Mouse (Mus musculus): ENCODE results near the gene Cnksr2. TPM values are rescaled to one million over a fixed set of nuclear protein-coding genes. Genes with fewer than 3 reads are reported as not detected.

The Cnksr2 gene
- 5.5 TPM in 2 replicates for polyA plus RNA-seq (2012; rRNA removed)

DNA sequence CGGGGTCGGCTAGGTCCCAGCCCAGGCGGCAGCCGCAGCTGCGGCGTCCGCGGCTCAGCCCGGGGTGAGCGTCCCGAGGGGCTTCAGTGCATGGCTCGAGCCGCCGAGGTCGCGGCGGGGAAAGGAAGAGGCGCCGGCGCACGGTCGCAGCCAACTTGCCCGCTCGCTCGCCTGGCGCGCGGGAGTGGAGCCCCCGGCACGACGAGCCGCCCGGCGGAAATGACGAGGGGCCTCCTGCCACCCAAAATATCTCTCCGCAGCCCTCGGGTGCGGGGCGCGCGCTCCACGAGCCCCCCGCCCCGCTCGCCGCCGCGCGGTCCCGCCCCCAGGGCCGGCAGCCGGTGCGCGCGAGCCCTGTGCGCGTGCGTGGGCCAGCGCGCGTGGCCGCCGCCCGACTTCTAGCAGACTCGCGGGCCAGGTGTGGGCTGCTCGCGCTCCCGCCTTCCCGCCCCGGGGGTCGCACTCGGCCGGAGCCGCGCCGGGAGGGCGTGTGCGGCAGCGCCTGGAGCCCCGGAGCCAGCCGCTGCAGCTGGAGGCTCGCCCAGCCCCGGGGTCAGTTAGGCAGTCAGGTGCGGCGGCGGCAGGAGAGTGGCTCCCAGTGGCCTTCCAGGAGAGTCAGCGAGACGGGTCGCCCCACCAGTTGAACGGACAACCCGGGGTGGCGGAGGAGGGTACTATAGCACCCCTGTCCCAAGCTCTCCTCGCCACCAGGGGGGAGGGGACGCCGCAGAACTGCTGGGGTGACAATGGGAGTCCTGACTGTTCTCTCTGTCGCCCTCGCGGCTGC is at the start of gene Cnksr2:
TSS of gene Cnksr2 (minus strand) at position 238 of the 787 bp plus-strand sequence.

DNA sequence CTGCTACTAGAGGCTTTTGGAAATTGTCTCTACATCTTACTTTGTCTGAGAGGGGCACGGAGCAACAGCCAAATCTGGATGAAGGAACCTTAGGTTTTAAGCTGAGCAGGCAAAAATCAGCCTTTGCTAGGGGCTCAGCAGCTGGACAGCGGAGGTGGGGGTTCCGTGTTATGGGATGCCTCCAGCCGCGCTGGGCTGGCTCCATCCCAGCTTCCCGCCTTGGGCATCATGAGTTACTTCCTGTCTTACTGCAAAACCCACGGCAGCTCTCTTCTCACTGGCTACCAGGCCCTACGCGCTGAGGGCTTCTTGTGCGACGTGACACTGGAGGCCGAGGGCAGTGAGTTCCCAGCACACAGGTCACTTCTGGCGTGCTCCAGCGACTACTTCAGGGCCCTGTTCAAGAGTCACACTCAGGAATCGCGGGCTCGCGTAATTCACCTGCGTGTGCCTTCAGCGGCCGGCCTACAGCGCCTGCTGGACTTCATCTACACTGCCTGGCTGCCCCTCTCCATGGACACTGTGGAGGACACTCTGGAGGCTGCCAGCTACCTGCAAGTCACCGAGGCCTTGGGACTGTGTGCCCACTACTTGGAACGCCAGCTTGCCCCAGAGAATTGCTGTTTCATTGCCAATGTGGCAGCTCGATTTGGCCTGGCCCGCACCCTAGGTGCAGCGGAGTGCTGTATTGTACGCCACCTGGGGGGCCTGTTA is 224.7 kb downstream of the Cnksr2 start, which contains the start of gene Klhl34:
TSS of gene Klhl34 (plus strand) at position 229 of the 714 bp plus-strand sequence.

Other genes starting within 250 kb of the Cnksr2 start
- 0.04 TPM in 1 of 2 replicates, not detected in the other for gene Klhl34, start 224.9 kb downstream of the Cnksr2 start, polyA plus RNA-seq (2012; rRNA removed)